Mouse (Mus musculus) adipocyte (in vitro differentiated cells): Measurements from ENCODE around the gene Xpnpep1.

Source experiments
- DNase-seq: peaks from one replicate; pipeline ENCODE4 v3.0.0-alpha.2; 2016; ENCODE audit warnings: low spot score

The Xpnpep1 gene

GRCm38 (mm10) chr19:52992880-52993440, 47.1 kb downstream of the Xpnpep1 start:
- DNase-seq, result peak; percentile 36

- DNase-seq, result no peak
Observed at GRCm38 (mm10) chr19:52991924-52992323, 48.1 kb downstream of the Xpnpep1 start.

GRCm38 (mm10) chr19:52979020-52979711, 60.8 kb downstream of the Xpnpep1 start:
- DNase-seq, result no peak

- DNase-seq, result peak; percentile 76
Observed at GRCm38 (mm10) chr19:52975564-52976185, 64.3 kb downstream of the Xpnpep1 start.

GRCm38 (mm10) chr19:52966339-52966738, 73.7 kb downstream of the Xpnpep1 start:
- no peak for DNase-seq

- no peak for DNase-seq
Observed at GRCm38 (mm10) chr19:52962745-52963144, 77.3 kb downstream of the Xpnpep1 start.

GRCm38 (mm10) chr19:52922678-52923495, 117.1 kb downstream of the Xpnpep1 start:
- peak; percentile 32 for DNase-seq

GRCm38 (mm10) chr19:52904182-52904581, 135.8 kb downstream of the Xpnpep1 start:
- DNase-seq, result no peak

- peak; percentile 4 for DNase-seq
Observed at GRCm38 (mm10) chr19:52891807-52892442, 148.1 kb downstream of the Xpnpep1 start.
